Mouse (Mus musculus) adrenal gland, postnatal 4 days (tissue): ENCODE results near the gene Fcer1g. TPM values are rescaled to one million over a fixed set of nuclear protein-coding genes. Genes with fewer than 3 reads are reported as not detected.

Experiments used
- DNase-seq, 2 experiments: peaks; one replicate each; pipeline ENCODE4 v3.0.0; 2021 to 2022; ENCODE audit warnings: low spot score in 2 of 2, mixed read lengths in 2 of 2
- total RNA-seq, 2 experiments: library from RNA; stranded (reverse); gene quantifications; 2 replicates each; pipeline ENCODE4 v1.2.3; 2021

Fcer1g gene
- total RNA-seq, 2 experiments from 2014 or later: 22.4 to 23.2 TPM

DNA sequence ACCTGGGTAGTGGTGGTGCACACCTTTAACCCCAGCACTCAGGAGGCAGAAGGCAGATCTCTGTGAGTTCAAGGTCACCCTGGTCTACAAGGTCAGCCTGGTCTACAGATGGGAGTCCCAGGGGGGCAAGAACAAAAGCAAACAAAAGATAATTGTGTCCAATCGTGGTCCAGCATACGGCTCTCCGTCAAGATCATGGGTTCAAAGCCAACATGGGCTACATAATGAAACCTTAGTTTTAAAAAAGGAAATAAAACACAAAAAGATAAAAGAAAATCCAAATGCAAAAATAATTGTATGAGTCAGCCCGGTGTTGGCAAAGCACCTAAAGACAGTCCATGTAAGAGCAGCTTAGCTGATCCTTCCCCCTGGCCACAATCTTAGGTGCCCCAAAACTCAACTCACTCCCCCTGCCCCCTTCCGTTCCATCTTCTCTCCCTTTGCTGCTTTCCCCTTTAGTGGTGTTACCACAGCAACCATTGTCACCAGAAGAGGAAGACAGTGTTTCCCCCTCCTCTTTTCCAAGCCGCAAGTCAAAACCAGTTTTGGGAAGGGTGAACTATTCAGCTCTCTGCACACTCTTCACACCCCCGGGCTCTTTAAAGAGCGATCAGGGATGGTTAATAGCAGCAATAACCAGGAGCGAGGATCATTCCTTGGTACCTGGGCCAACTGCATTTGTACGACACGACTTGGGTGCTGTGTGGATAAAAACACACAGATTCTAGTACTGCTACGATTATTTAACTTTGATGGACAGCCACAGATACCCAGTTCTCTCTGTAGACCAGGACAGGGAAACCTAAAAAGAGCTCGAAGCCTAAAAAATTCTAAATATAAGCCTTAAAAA is 46.1 kb downstream of the Fcer1g start:
- no peak for DNase-seq

DNA sequence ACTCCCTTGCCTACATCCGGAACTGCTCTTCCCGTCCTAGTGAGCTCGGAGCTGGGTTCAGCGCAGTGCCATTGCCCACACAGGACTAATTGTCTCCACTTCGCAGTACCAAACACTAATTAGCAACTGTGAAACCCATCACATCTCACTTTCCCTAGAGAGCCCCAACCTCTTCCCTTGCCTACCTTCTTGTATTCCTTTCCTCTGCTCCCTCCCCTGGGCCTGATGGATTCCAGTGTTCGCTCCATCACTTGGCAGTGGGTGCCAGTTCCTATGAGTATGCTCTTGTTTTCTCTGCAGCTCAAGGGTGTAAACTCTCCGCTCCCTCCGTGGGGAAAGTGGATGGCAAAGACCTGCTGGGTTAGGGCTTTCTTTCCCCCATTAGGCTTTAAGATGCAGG is 48.5 kb downstream of the Fcer1g start:
- no peak for DNase-seq

DNA sequence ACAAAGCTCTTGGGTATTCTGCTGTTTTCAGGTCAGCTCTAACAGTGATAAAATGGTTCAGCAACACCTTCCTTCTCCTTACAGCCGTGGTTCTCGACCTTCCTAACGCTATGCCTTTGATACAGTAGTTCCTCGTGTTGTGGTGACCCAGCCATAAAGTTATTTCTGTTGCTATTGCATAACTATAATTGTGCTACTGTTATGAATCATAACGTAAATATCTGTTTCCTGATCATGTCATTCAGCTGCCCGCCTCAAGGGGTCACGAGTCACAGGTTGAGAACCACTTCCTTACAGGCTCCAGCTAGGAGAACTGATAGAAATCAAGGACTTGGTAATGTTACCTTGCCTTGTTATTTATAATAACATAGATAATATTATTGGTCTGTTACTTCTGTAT is 49.9 kb downstream of the Fcer1g start:
- no peak for DNase-seq

DNA sequence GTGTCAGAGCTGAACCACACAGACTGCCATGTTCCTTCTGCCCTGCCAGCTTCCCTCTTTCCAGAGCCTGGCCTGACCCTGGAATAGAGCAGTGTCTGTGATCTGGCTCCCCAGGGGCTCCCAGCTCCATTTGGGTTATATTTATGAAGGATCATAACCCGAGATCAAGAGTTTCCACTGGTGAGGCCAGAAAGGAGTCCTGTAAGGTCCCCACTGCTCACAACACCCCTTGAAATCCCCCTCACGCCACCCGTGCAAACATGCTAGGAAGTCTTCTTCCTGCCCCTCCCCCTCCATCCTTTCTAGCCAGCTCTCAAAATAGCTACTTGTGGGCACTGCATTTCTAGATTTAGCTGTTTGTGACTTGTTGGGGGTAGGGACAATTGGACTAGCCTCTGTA is 50.5 kb downstream of the Fcer1g start:
- no peak for DNase-seq

DNA sequence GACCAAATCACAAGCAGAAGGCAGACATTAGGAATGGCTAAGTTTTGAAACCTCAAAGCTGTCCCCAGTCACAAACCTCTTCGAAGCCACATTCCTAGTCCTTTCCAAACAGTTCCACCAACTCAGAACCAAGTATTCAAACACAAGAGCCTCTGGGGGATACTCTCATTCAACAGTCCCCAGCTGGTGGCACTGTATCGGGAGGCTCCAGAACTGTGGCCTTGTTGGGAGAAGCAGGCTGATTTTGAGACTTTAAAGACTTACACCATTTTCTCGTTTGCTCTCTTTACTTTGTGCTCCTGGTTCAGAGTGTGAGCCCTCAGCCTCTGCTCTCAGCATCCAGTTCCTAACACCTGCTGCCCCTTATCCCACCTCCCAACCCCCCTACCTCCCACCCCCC is 51.1 kb downstream of the Fcer1g start:
- DNase-seq: no peak

Other genes with a start within 250 kb of the Fcer1g start
- 1 to 10 TPM; 1.8 to 2.1 TPM for gene Fcgr4, start 215.4 kb downstream of the Fcer1g start, total RNA-seq
- gene Fcgr3, start 169.4 kb downstream of the Fcer1g start, total RNA-seq: 10 to 100 TPM; 13.8 to 15.7 TPM
- gene Cfap126, start 120.4 kb downstream of the Fcer1g start, total RNA-seq: 1 to 10 TPM; 2.1 to 2.7 TPM
- 100 to 1,000 TPM; 359 to 386 TPM for gene Sdhc, start 83.8 kb downstream of the Fcer1g start, total RNA-seq
- gene Mpz, start 83.7 kb downstream of the Fcer1g start, total RNA-seq: 10 to 100 TPM; 23.9 to 53.3 TPM
- gene Pcp4l1, start 38.1 kb downstream of the Fcer1g start, total RNA-seq: 10 to 100 TPM; 29.5 to 32.0 TPM
- 10 to 100 TPM in 1 of 2 experiments, under 1 TPM in 1; 0.92 to 10.3 TPM for gene Nr1i3, start 20.4 kb downstream of the Fcer1g start, total RNA-seq
- gene Tomm40l, start 11.9 kb downstream of the Fcer1g start, total RNA-seq: 10 to 100 TPM; 41.6 to 43.5 TPM
- gene Apoa2, start 9.3 kb downstream of the Fcer1g start, total RNA-seq: 100 to 1,000 TPM in 1 of 2 experiments, 10 to 100 TPM in 1; 18.3 to 847 TPM
- 1 to 10 TPM; 4.3 to 4.5 TPM for gene Adamts4, start 16.1 kb upstream of the Fcer1g start, total RNA-seq
- gene Ndufs2, start 17.0 kb upstream of the Fcer1g start, total RNA-seq: 100 to 1,000 TPM; 446 to 477 TPM
- 10 to 100 TPM; 48.4 to 56.3 TPM for gene B4galt3, start 36.0 kb upstream of the Fcer1g start, total RNA-seq
- gene Ppox, start 46.8 kb upstream of the Fcer1g start, total RNA-seq: 10 to 100 TPM; 55.8 to 57.1 TPM
- gene Usp21, start 53.6 kb upstream of the Fcer1g start, total RNA-seq: 10 to 100 TPM; 51.4 to 56.0 TPM
- 100 to 1,000 TPM; 138 to 155 TPM for gene Ufc1, start 60.7 kb upstream of the Fcer1g start, total RNA-seq
- gene Dedd, start 94.8 kb upstream of the Fcer1g start, total RNA-seq: 10 to 100 TPM; 41.2 to 43.1 TPM
- 10 to 100 TPM; 62.0 to 68.3 TPM for gene Nit1, start 111.3 kb upstream of the Fcer1g start, total RNA-seq
- gene Pfdn2, start 111.3 kb upstream of the Fcer1g start, total RNA-seq: 100 to 1,000 TPM; 120 to 125 TPM
- 1 to 10 TPM; 6.2 to 6.8 TPM for gene Klhdc9, start 126.4 kb upstream of the Fcer1g start, total RNA-seq
- gene Nectin4, start 135.7 kb upstream of the Fcer1g start, total RNA-seq: under 1 TPM; 0.34 to 0.59 TPM
- 1 to 10 TPM; 3.2 to 4.7 TPM for gene Arhgap30, start 154.6 kb upstream of the Fcer1g start, total RNA-seq
- gene Usf1, start 176.9 kb upstream of the Fcer1g start, total RNA-seq: 10 to 100 TPM; 81.4 to 84.8 TPM
- gene Tstd1, start 184.5 kb upstream of the Fcer1g start, total RNA-seq: 10 to 100 TPM in 1 of 2 experiments, 1 to 10 TPM in 1; 6.3 to 15.1 TPM
- 10 to 100 TPM; 43.0 to 47.0 TPM for gene F11r, start 203.2 kb upstream of the Fcer1g start, total RNA-seq